Mouse (Mus musculus) heart, postnatal 0 days (tissue): Measurements from ENCODE around the gene Wnt3.

Source experiments
- CTCF ChIP-seq: IDR thresholded peaks from 2 replicates; pipeline ENCODE4 v1.5.1; 2016; ENCODE audit warnings: antibody characterized with exemption, control low read depth, low read depth
- EP300 ChIP-seq: IDR thresholded peaks from 2 replicates; pipeline ENCODE4 v1.6.1; 2016; ENCODE audit warnings: antibody characterized with exemption, low read depth

- TF ChIP-seq CTCF (no peak), EP300 (no peak)
Observed at GRCm38 (mm10) chr11:103789951-103790350, 16.0 kb downstream of the Wnt3 start.
